Mouse (Mus musculus) CH12.LX (cell line): Measurements from ENCODE around the gene Pknox2. TPM values are rescaled to one million over a fixed set of nuclear protein-coding genes. Genes with fewer than 3 reads are reported as not detected.

ENCODE experiments used
- DNase-seq: peaks from one replicate; pipeline ENCODE4 v3.0.0-alpha.2; 2013; ENCODE audit errors: extremely low read depth
- H3K27ac ChIP-seq: 2 replicates; pipeline ENCODE4 v1.5.1; 2012; ENCODE audit warnings: low read depth, mild to moderate bottlenecking, control low read depth, moderate library complexity; ENCODE audit not compliant: insufficient read depth
- H3K27me3 ChIP-seq: replicated peaks from 2 replicates; pipeline ENCODE3; 2012; ENCODE audit warnings: inconsistent platforms
- H3K36me3 ChIP-seq, 2 experiments: replicated peaks in 1 of 2; 2 replicates each; pipeline versions ENCODE3 to v1.6.1; 2012; ENCODE audit warnings: inconsistent platforms in 1 of 2, low read length in 1 of 2, mild to moderate bottlenecking in 1 of 2, mixed read lengths in 1 of 2, moderate library complexity in 1 of 2; ENCODE audit not compliant: control insufficient read depth in 1 of 2, insufficient read depth in 1 of 2
- H3K4me1 ChIP-seq, 2 experiments: 2 replicates each; pipeline ENCODE4 v1.6.1; 2012; ENCODE audit warnings: inconsistent platforms in 1 of 2, moderate library complexity in 1 of 2; ENCODE audit not compliant: insufficient read depth in 2 of 2, control insufficient read depth in 1 of 2
- H3K4me2 ChIP-seq: 2 replicates; pipeline ENCODE4 v1.6.1; 2012; ENCODE audit warnings: low read depth, mild to moderate bottlenecking, control low read depth; ENCODE audit not compliant: poor library complexity, insufficient read depth, severe bottlenecking
- H3K4me3 ChIP-seq, 3 experiments: fragments of 150-350 bp in 1 of 3; sonication (generic) in 1 of 3; replicated peaks in 1 of 3; 2 replicates each; pipeline versions ENCODE3 to v1.5.1; 2011 to 2012; ENCODE audit warnings: low read depth in 2 of 3, low read length in 2 of 3, mild to moderate bottlenecking in 2 of 3, moderate library complexity in 2 of 3, control low read depth in 1 of 3, improper control_type of control experiment in 1 of 3, inconsistent platforms in 1 of 3, mixed read lengths in 1 of 3; ENCODE audit not compliant: poor library complexity in 1 of 3
- H3K79me2 ChIP-seq: replicated peaks from 2 replicates; pipeline ENCODE4 v1.6.1; 2012; ENCODE audit warnings: mild to moderate bottlenecking, moderate library complexity; ENCODE audit not compliant: control insufficient read depth, poor library complexity, insufficient read depth, severe bottlenecking; ENCODE audit errors: extremely low read depth
- H3K9ac ChIP-seq: 2 replicates; pipeline ENCODE4 v1.6.1; 2012; ENCODE audit warnings: low read depth, mild to moderate bottlenecking, control low read depth, moderate library complexity; ENCODE audit not compliant: insufficient read depth
- H3K9me3 ChIP-seq: replicated peaks from 2 replicates; pipeline ENCODE3; 2012; ENCODE audit warnings: low read length, inconsistent platforms, mixed read lengths
- CHD1 ChIP-seq: IDR thresholded peaks from 2 replicates; pipeline ENCODE4 v1.6.1; 2012; ENCODE audit warnings: low read depth, low read length, improper control_type of control experiment, inconsistent platforms
- CHD2 ChIP-seq: IDR thresholded peaks from 2 replicates; pipeline ENCODE4 v1.6.1; 2011; ENCODE audit warnings: low read length, improper control_type of control experiment
- E2F4 ChIP-seq: IDR thresholded peaks from 2 replicates; pipeline ENCODE4 v1.6.1; 2011; ENCODE audit warnings: low read depth, low read length, improper control_type of control experiment; ENCODE audit not compliant: insufficient replicate concordance
- EP300 ChIP-seq: IDR thresholded peaks from 2 replicates; pipeline ENCODE4 v1.6.1; 2011; ENCODE audit warnings: low read length, improper control_type of control experiment
- GABPA ChIP-seq: IDR thresholded peaks from 2 replicates; pipeline ENCODE4 v1.6.1; 2012; ENCODE audit warnings: low read depth, low read length, improper control_type of control experiment, inconsistent platforms; ENCODE audit not compliant: insufficient replicate concordance
- IRF4 ChIP-seq: IDR thresholded peaks from 2 replicates; pipeline ENCODE4 v1.6.1; 2014; ENCODE audit warnings: low read depth, mild to moderate bottlenecking, inconsistent platforms, low read length, improper control_type of control experiment
- JUND ChIP-seq: conservative IDR thresholded peaks from 2 replicates; pipeline ENCODE4 v1.6.1; 2011; ENCODE audit warnings: low read depth, low read length, improper control_type of control experiment
- MAX ChIP-seq: IDR thresholded peaks from 2 replicates; pipeline ENCODE4 v1.6.1; 2011; ENCODE audit warnings: low read length, improper control_type of control experiment
- MAZ ChIP-seq: IDR thresholded peaks from 2 replicates; pipeline ENCODE4 v1.6.1; 2012; ENCODE audit warnings: low read depth, mild to moderate bottlenecking, inconsistent platforms, low read length, improper control_type of control experiment, moderate library complexity
- MXI1 ChIP-seq: IDR thresholded peaks from 2 replicates; pipeline ENCODE4 v1.6.1; 2011; ENCODE audit warnings: mild to moderate bottlenecking, low read depth, low read length, improper control_type of control experiment
- NELFE ChIP-seq: IDR thresholded peaks from 2 replicates; pipeline ENCODE4 v1.6.1; 2011; ENCODE audit warnings: low read depth, low read length, improper control_type of control experiment
- NRF1 ChIP-seq: IDR thresholded peaks from 2 replicates; pipeline ENCODE4 v1.6.1; 2014; ENCODE audit warnings: low read depth, mild to moderate bottlenecking, inconsistent platforms, low read length, improper control_type of control experiment, moderate library complexity
- PAX5 ChIP-seq: IDR thresholded peaks from 2 replicates; pipeline ENCODE4 v1.6.1; 2012; ENCODE audit warnings: low read length, inconsistent platforms, mixed read lengths
- POLR2A ChIP-seq: IDR thresholded peaks from 2 replicates; pipeline ENCODE4 v1.6.1; 2011; ENCODE audit warnings: low read depth, mild to moderate bottlenecking, improper control_type of control experiment, low read length
- POLR2AphosphoS2 ChIP-seq: IDR thresholded peaks from 2 replicates; pipeline ENCODE4 v1.6.1; 2011; ENCODE audit warnings: low read depth, low read length, improper control_type of control experiment
- RAD21 ChIP-seq: IDR thresholded peaks from 2 replicates; pipeline ENCODE4 v1.6.1; 2011; ENCODE audit warnings: low read depth, mild to moderate bottlenecking, low read length, improper control_type of control experiment, moderate library complexity
- RCOR1 ChIP-seq: conservative IDR thresholded peaks from 2 replicates; pipeline ENCODE4 v1.6.1; 2012; ENCODE audit warnings: low read depth, mild to moderate bottlenecking, inconsistent platforms, low read length, improper control_type of control experiment
- SIN3A ChIP-seq: IDR thresholded peaks from 2 replicates; pipeline ENCODE4 v1.6.1; 2012; ENCODE audit warnings: low read length, improper control_type of control experiment, inconsistent platforms
- SMC3 ChIP-seq: IDR thresholded peaks from 2 replicates; pipeline ENCODE4 v1.6.1; 2011; ENCODE audit warnings: low read depth, low read length, improper control_type of control experiment
- TCF12 ChIP-seq: IDR thresholded peaks from 2 replicates; pipeline ENCODE4 v1.6.1; 2014; ENCODE audit warnings: low read depth, mild to moderate bottlenecking, inconsistent platforms, low read length, improper control_type of control experiment
- UBTF ChIP-seq: IDR thresholded peaks from 2 replicates; pipeline ENCODE4 v1.6.1; 2012; ENCODE audit warnings: low read depth, mild to moderate bottlenecking, inconsistent platforms, low read length, improper control_type of control experiment, moderate library complexity
- USF1 ChIP-seq: IDR thresholded peaks from 2 replicates; pipeline ENCODE4 v1.6.1; 2014; ENCODE audit warnings: low read depth, mild to moderate bottlenecking, inconsistent platforms, low read length, improper control_type of control experiment
- USF2 ChIP-seq: conservative IDR thresholded peaks from 2 replicates; pipeline ENCODE4 v1.6.1; 2011; ENCODE audit warnings: low read depth, low read length, improper control_type of control experiment
- ZC3H11A ChIP-seq: IDR thresholded peaks from 2 replicates; pipeline ENCODE4 v1.6.1; 2012; ENCODE audit warnings: low read depth, mild to moderate bottlenecking, inconsistent platforms, low read length, improper control_type of control experiment
- ZKSCAN1 ChIP-seq: IDR thresholded peaks from 2 replicates; pipeline ENCODE4 v1.6.1; 2012; ENCODE audit warnings: low read depth, inconsistent platforms, low read length, improper control_type of control experiment, borderline replicate concordance
- ZNF384 ChIP-seq: IDR thresholded peaks from 2 replicates; pipeline ENCODE4 v1.6.1; 2012; ENCODE audit warnings: low read depth, low read length, improper control_type of control experiment, inconsistent platforms
- dilution Hi-C: fragments of 300-500 bp; cut with MboI; formaldehyde crosslinking; loops from 2 replicates; pipeline ENCODE4 v1.14.3; 2020; ENCODE audit warnings: low sequenced_read_pairs; ENCODE audit not compliant: extremely low pct_unique_long_range_greater_than_20kb, extremely low pct_ligation_motif_present
- in situ Hi-C: fragments of 300-500 bp; cut with MboI; formaldehyde crosslinking; loops from 3 replicates; pipeline ENCODE4 v1.14.3; 2019; ENCODE audit warnings: low sequenced_read_pairs, low pct_ligation_motif_present, low pct_unique_long_range_greater_than_20kb, mixed read lengths
- polyA plus RNA-seq: library from polyadenylated mRNA; unstranded; fragments of >175 nt; gene quantifications from 2 replicates; pipeline ENCODE4 v1.2.1, GENCODE M21; 2012; ENCODE audit warnings: low read depth; ENCODE audit not compliant: insufficient read length
- total RNA-seq, 2 experiments: library from RNA; depleted of rRNA; stranded (reverse); fragments of 300-350 nt in 1 of 2; fragments of >200 nt in 1 of 2; gene quantifications; 2 replicates each; pipeline ENCODE4 v1.2.3; 2012 to 2014

The Pknox2 gene
- total and polyA plus RNA-seq, 3 experiments, result 0.08 to 0.11 TPM; not detected in 1

- Histone ChIP-seq H3K4me1 (peaks cover 0 to 10% of the 10 kb centered on the region in 2 experiments; a peak in 2 of 4 replicates), H3K4me3 (no peak overlapping the region), H3K36me3 (no peaks in the 10 kb centered on the region), H3K4me2 (no peak overlapping the region), H3K9ac (no peak overlapping the region)
- in situ Hi-C loops, result no loop called here
- TF ChIP-seq MAX (no peak), GABPA (no peak), ZKSCAN1 (no peak), NELFE (no peak), POLR2AphosphoS2 (no peak), RCOR1 (no peak), IRF4 (no peak), CHD2 (no peak), TCF12 (no peak), CHD1 (no peak), ZC3H11A (no peak), SIN3A (no peak), POLR2A (no peak), MAZ (no peak), PAX5 (no peak), EP300 (no peak), MXI1 (no peak)
- TF ChIP-seq, all 38 proteins: peak for 0
- dilution Hi-C loops, result no loop called here
- Histone ChIP-seq H3K27me3 (peaks cover 4% of the 10 kb centered on the region), H3K9me3 (no peaks in the 10 kb centered on the region), H3K79me2 (no peaks in the 10 kb centered on the region), H3K27ac (no peak overlapping the region)
- no peak for DNase-seq
Measured at GRCm38 (mm10) chr9:37101059-37101940, 45.9 kb downstream of the Pknox2 start.

DNA sequence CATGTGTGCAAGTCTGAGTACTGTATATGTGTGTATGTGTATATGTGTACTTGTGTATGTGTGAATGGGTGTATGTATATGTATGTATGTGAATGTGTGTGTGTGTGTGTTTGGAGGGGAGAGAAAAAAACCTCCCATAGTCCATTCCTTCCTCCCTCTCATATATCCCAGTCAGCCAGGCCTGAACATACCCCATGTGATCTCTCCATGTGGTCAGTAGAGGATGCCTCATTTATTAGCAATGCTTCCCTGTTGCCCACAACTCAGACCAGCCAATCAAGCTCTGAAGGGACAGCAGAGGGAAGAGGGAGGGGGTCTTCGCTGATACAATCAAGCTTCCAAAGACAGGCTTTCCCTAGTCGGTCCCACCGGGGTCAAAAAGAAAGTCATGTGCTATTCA lies 47.6 kb downstream of the Pknox2 start:
- Histone ChIP-seq H3K27ac (no peak overlapping the region), H3K9me3 (no peaks in the 10 kb centered on the region)
- TF ChIP-seq USF1, result no peak
- TF ChIP-seq USF2, result no peak
- no peak for TF ChIP-seq E2F4
- no peak for TF ChIP-seq NRF1
- TF ChIP-seq EP300, result no peak
- no peak for TF ChIP-seq UBTF
- no peak for TF ChIP-seq ZKSCAN1
- no peak for TF ChIP-seq CHD2
- no peak for TF ChIP-seq IRF4
- no peak for TF ChIP-seq ZNF384
- no peak for TF ChIP-seq JUND
- no peak for TF ChIP-seq RAD21
- no peak for TF ChIP-seq POLR2A
- TF ChIP-seq SMC3, result no peak
- TF ChIP-seq, all 38 proteins: peak for 0
- H3K4me2 ChIP-seq, result no peak overlapping the region
- in situ Hi-C loops, result no loop called here
- DNase-seq, result no peak
- peaks cover 0 to 10% of the 10 kb centered on the region in 2 experiments; a peak in 2 of 4 replicates for H3K4me1 ChIP-seq
- no peak overlapping the region for H3K4me3 ChIP-seq
- H3K79me2 ChIP-seq, result no peaks in the 10 kb centered on the region
- no peak overlapping the region for H3K9ac ChIP-seq
- H3K27me3 ChIP-seq, result peaks cover 10% of the 10 kb centered on the region
- dilution Hi-C loops, result no loop called here
- no peaks in the 10 kb centered on the region for H3K36me3 ChIP-seq
